In the genomic region with DNA sequence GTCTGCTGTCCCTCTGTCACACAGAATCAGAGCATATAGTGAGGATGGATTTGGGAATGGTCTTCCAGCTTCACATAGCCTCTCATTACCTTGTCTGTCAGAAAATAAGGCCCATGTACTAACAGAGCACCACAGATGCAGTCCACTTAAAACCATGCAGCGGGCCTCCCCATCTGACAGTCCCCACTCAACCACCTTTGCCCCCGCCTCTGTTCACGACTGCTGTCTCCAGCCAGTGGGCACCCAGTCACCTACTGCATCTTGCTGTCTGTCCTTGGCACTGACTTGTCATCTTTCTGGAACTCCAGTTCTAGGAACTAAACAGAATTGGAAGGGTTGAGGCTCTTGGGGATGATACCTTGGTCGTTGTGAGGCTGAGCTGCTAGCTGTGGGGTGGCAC, we compare ENCODE assay signal across 17 mouse cellular contexts. TPM values are rescaled to one million over a fixed set of nuclear protein-coding genes. Genes with fewer than 3 reads are reported as not detected.
DNase-seq lines count a peak whose midpoint lies in the region; ATAC-seq and TF ChIP-seq lines count a peak whose summit lies in the region.
"Had no signal": no experiment of that assay in that cellular context is flagged by ENCODE, and none has a peak within 500 bp of the region (broad histone marks: within the 10 kb centered on the region; RNA-seq: fewer than 3 reads in every experiment).

No protein-coding gene starts in this region.

- no peak for DNase-seq in midbrain, embryonic 10.5 days (ENCODE audit: low spot score)
- DNase-seq in midbrain, embryonic 11.5 days (ENCODE audit: low spot score, missing footprints) = no peak
- no peak for DNase-seq in adrenal gland, adult 2 months
- DNase-seq: adrenal gland, adult 8-10 months; adrenal gland, postnatal 14 days; cerebellum, adult 11-12 months; cerebellum, adult 2 months; cerebellum, adult 9-10 months; cerebellum, postnatal 10 days; cerebellum, postnatal 25 days had no signal

- no peak for ATAC-seq in hindbrain, embryonic 13.5 days (ENCODE audit: low FRiP score)
- no peak for ATAC-seq in hindbrain, embryonic 12.5 days (ENCODE audit: low FRiP score)
- ATAC-seq in midbrain, embryonic 11.5 days (ENCODE audit: low FRiP score) = no peak
- ATAC-seq: forebrain, embryonic 13.5 days; forebrain, embryonic 15.5 days had no signal

- H3K27ac ChIP-seq in hindbrain, embryonic 13.5 days = no peak overlapping the region
- no peak overlapping the region for H3K27ac ChIP-seq in hindbrain, embryonic 12.5 days
- H3K27ac ChIP-seq in midbrain, embryonic 10.5 days (replicated peaks) = no peak overlapping the region
- no peak overlapping the region for H3K27ac ChIP-seq in midbrain, embryonic 11.5 days (ENCODE audit: low read depth, low read length)
- H3K27ac ChIP-seq: embryonic facial prominence, embryonic 10.5 days; embryonic facial prominence, embryonic 12.5 days; forebrain, embryonic 13.5 days; forebrain, embryonic 15.5 days had no signal

- H3ac ChIP-seq in myocyte (ENCODE audit: control insufficient read depth, insufficient read length) = no peak overlapping the region

- H3K4me3 ChIP-seq in hindbrain, embryonic 13.5 days = no peak overlapping the region
- no peak overlapping the region for H3K4me3 ChIP-seq in hindbrain, embryonic 12.5 days
- H3K4me3 ChIP-seq in midbrain, embryonic 10.5 days = peak overlapping the region; percentile 7; the same call in 1 of the 2 replicates
- no peak overlapping the region for H3K4me3 ChIP-seq in midbrain, embryonic 11.5 days (ENCODE audit: low read depth, low read length)
- H3K4me3 ChIP-seq in myocyte = no peak overlapping the region
- H3K4me3 ChIP-seq: embryonic facial prominence, embryonic 10.5 days; embryonic facial prominence, embryonic 12.5 days; forebrain, embryonic 13.5 days; forebrain, embryonic 15.5 days had no signal

- H3K4me1 ChIP-seq in hindbrain, embryonic 13.5 days (replicated peaks) = peaks cover 55% of the 10 kb centered on the region
- peaks cover 35% of the 10 kb centered on the region for H3K4me1 ChIP-seq in hindbrain, embryonic 12.5 days
- peaks cover 30% of the 10 kb centered on the region for H3K4me1 ChIP-seq in midbrain, embryonic 10.5 days
- peaks cover 16% of the 10 kb centered on the region for H3K4me1 ChIP-seq in midbrain, embryonic 11.5 days (ENCODE audit: control insufficient read depth, insufficient read depth, low read length)

- H3K4me2 ChIP-seq in hindbrain, embryonic 13.5 days = no peak overlapping the region
- H3K4me2 ChIP-seq in hindbrain, embryonic 12.5 days (replicated peaks) = no peak overlapping the region
- H3K4me2 ChIP-seq in midbrain, embryonic 11.5 days = no peak overlapping the region
- H3K4me2 ChIP-seq in myocyte (ENCODE audit: low read depth) = peak overlapping the region; percentile 94
- H3K4me2 ChIP-seq: embryonic facial prominence, embryonic 12.5 days; forebrain, embryonic 15.5 days had no signal

- H3K27me3 ChIP-seq in hindbrain, embryonic 13.5 days = no peaks in the 10 kb centered on the region
- H3K27me3 ChIP-seq in hindbrain, embryonic 12.5 days = no peaks in the 10 kb centered on the region
- no peaks in the 10 kb centered on the region for H3K27me3 ChIP-seq in midbrain, embryonic 10.5 days (ENCODE audit: low read depth, poor library complexity, severe bottlenecking)
- no peaks in the 10 kb centered on the region for H3K27me3 ChIP-seq in midbrain, embryonic 11.5 days (ENCODE audit: control insufficient read depth, insufficient read depth, low read length)
- H3K27me3 ChIP-seq in myocyte (ENCODE audit: control insufficient read depth, insufficient read depth, insufficient read length) = no peaks in the 10 kb centered on the region
- H3K27me3 ChIP-seq: embryonic facial prominence, embryonic 12.5 days; forebrain, embryonic 13.5 days; forebrain, embryonic 15.5 days had no signal

- 98% methylated on average over 4 of the region's 4 CpGs for WGBS in hindbrain, embryonic 13.5 days
- WGBS in hindbrain, embryonic 12.5 days = 95% methylated on average over 4 of the region's 4 CpGs
- 95% methylated on average over 4 of the region's 4 CpGs for WGBS in midbrain, embryonic 10.5 days
- 94% methylated on average over 4 of the region's 4 CpGs for WGBS in midbrain, embryonic 11.5 days

- peaks cover 74% of the 10 kb centered on the region for H3K36me3 ChIP-seq in hindbrain, embryonic 13.5 days
- H3K36me3 ChIP-seq in hindbrain, embryonic 12.5 days = peaks cover 68% of the 10 kb centered on the region
- peaks cover 78% of the 10 kb centered on the region for H3K36me3 ChIP-seq in midbrain, embryonic 10.5 days
- H3K36me3 ChIP-seq in midbrain, embryonic 11.5 days (ENCODE audit: control insufficient read depth, insufficient read depth, low read length) = peaks cover 37% of the 10 kb centered on the region
- H3K36me3 ChIP-seq in myocyte (ENCODE audit: control insufficient read depth, insufficient read depth) = peaks cover 35% of the 10 kb centered on the region

- H3K9ac ChIP-seq in hindbrain, embryonic 13.5 days = peak overlapping the region; percentile 43; the same call in 1 of the 2 replicates
- no peak overlapping the region for H3K9ac ChIP-seq in hindbrain, embryonic 12.5 days
- no peak overlapping the region for H3K9ac ChIP-seq in midbrain, embryonic 11.5 days (ENCODE audit: low read length)
- H3K9ac ChIP-seq: embryonic facial prominence, embryonic 12.5 days; forebrain, embryonic 15.5 days had no signal

- H3K79me2 ChIP-seq in myocyte (ENCODE audit: control insufficient read depth, insufficient read depth) = peaks cover 86% of the 10 kb centered on the region

- no peaks in the 10 kb centered on the region for H3K9me3 ChIP-seq in hindbrain, embryonic 13.5 days
- H3K9me3 ChIP-seq in hindbrain, embryonic 12.5 days (replicated peaks) = no peaks in the 10 kb centered on the region
- H3K9me3 ChIP-seq in midbrain, embryonic 10.5 days (replicated peaks) = no peaks in the 10 kb centered on the region
- no peaks in the 10 kb centered on the region for H3K9me3 ChIP-seq in midbrain, embryonic 11.5 days (ENCODE audit: control insufficient read depth, low read length)
- H3K9me3 ChIP-seq: embryonic facial prominence, embryonic 10.5 days; embryonic facial prominence, embryonic 12.5 days; forebrain, embryonic 13.5 days; forebrain, embryonic 15.5 days had no signal

- no peak for TF ChIP-seq POLR2A in myocyte (IDR thresholded peaks at IDR 0.05; ENCODE audit: insufficient read length, low read depth)

TF ChIP-seq in myocyte, 11 proteins besides CTCF, POLR2A, EP300 and RAD21 (continues in another document):
- TF ChIP-seq MYOD1 (IDR thresholded peaks at IDR 0.05; ENCODE audit: control insufficient read depth in 1 of 3, insufficient read length in 2 of 3, low read depth in 2 of 3) (no peak), REST (IDR thresholded peaks at IDR 0.05; ENCODE audit: insufficient read depth, insufficient read length) (no peak), MAX (IDR thresholded peaks at IDR 0.05; ENCODE audit: low read depth) (no peak)

RNA-seq across cellular contexts. Expression of gene Safb, which starts 4.3 kb away (rescaled TPM):
- 105 and 113 TPM in 2 replicates for polyA plus RNA-seq in hindbrain, embryonic 13.5 days (2015; fragmentation: Nextera tagmentation; extraction: Ambion mirVana)
- polyA plus RNA-seq in hindbrain, embryonic 12.5 days (2016; fragmentation: Nextera tagmentation; extraction: Ambion mirVana) = 161 and 162 TPM in 2 replicates
- polyA plus RNA-seq in midbrain, embryonic 10.5 days (2016; fragmentation: Nextera tagmentation; extraction: Ambion mirVana) = 148 and 157 TPM in 2 replicates
- 110 and 113 TPM in 2 replicates for polyA plus RNA-seq in midbrain, embryonic 11.5 days (2014; fragmentation: Nextera tagmentation; extraction: Ambion mirVana)
- polyA plus RNA-seq in myocyte (2012; fragmentation: generic; extraction: Trizol) = 58.9 TPM
- total RNA-seq in adrenal gland, adult 2 months (2021) = 100 to 1,000 TPM in 1 of 2 experiments, 10 to 100 TPM in 1; 87.4 to 126 TPM
- polyA plus RNA-seq in adrenal gland, adult 2 months (2012; rRNA removed) = 77.8 and 121 TPM in 2 replicates

RNA-seq across cellular contexts. Expression of gene Safb2, which starts 4.5 kb away (rescaled TPM):
- 76.1 and 76.2 TPM in 2 replicates for polyA plus RNA-seq in hindbrain, embryonic 13.5 days (2015; fragmentation: Nextera tagmentation; extraction: Ambion mirVana)
- polyA plus RNA-seq in hindbrain, embryonic 12.5 days (2016; fragmentation: Nextera tagmentation; extraction: Ambion mirVana) = 93.5 and 105 TPM in 2 replicates
- polyA plus RNA-seq in midbrain, embryonic 10.5 days (2016; fragmentation: Nextera tagmentation; extraction: Ambion mirVana) = 80.9 and 85.6 TPM in 2 replicates
- polyA plus RNA-seq in midbrain, embryonic 11.5 days (2014; fragmentation: Nextera tagmentation; extraction: Ambion mirVana) = 45.8 and 46.5 TPM in 2 replicates
- polyA plus RNA-seq in myocyte (2012; fragmentation: generic; extraction: Trizol) = 35.3 TPM
- 100 to 1,000 TPM in 1 of 2 experiments, 10 to 100 TPM in 1; 82.8 to 119 TPM for total RNA-seq in adrenal gland, adult 2 months (2021)
- 65.4 and 89.2 TPM in 2 replicates for polyA plus RNA-seq in adrenal gland, adult 2 months (2012; rRNA removed)

RNA-seq across cellular contexts. Expression of gene 2410015M20Rik, which starts 20.6 kb away (rescaled TPM):
- 204 and 212 TPM in 2 replicates for polyA plus RNA-seq in hindbrain, embryonic 13.5 days (2015; fragmentation: Nextera tagmentation; extraction: Ambion mirVana)
- polyA plus RNA-seq in hindbrain, embryonic 12.5 days (2016; fragmentation: Nextera tagmentation; extraction: Ambion mirVana) = 184 and 193 TPM in 2 replicates
- polyA plus RNA-seq in midbrain, embryonic 10.5 days (2016; fragmentation: Nextera tagmentation; extraction: Ambion mirVana) = 197 and 202 TPM in 2 replicates
- 182 and 195 TPM in 2 replicates for polyA plus RNA-seq in midbrain, embryonic 11.5 days (2014; fragmentation: Nextera tagmentation; extraction: Ambion mirVana)
- 587 TPM for polyA plus RNA-seq in myocyte (2012; fragmentation: generic; extraction: Trizol)
- total RNA-seq in adrenal gland, adult 2 months (2021) = 100 to 1,000 TPM; 317 to 361 TPM
- polyA plus RNA-seq in adrenal gland, adult 2 months (2012; rRNA removed) = 98.0 and 117 TPM in 2 replicates

RNA-seq across cellular contexts. Expression of gene Rpl36, which starts 24.3 kb away (rescaled TPM):
- polyA plus RNA-seq in hindbrain, embryonic 13.5 days (2015; fragmentation: Nextera tagmentation; extraction: Ambion mirVana) = 1,179 and 1,235 TPM in 2 replicates
- 1,045 and 1,230 TPM in 2 replicates for polyA plus RNA-seq in hindbrain, embryonic 12.5 days (2016; fragmentation: Nextera tagmentation; extraction: Ambion mirVana)
- polyA plus RNA-seq in midbrain, embryonic 10.5 days (2016; fragmentation: Nextera tagmentation; extraction: Ambion mirVana) = 1,286 and 1,494 TPM in 2 replicates
- polyA plus RNA-seq in midbrain, embryonic 11.5 days (2014; fragmentation: Nextera tagmentation; extraction: Ambion mirVana) = 1,209 and 1,332 TPM in 2 replicates
- polyA plus RNA-seq in myocyte (2012; fragmentation: generic; extraction: Trizol) = 3,746 TPM
- total RNA-seq in adrenal gland, adult 2 months (2021) = 100 to 1,000 TPM; 720 to 828 TPM
- 1,273 and 1,721 TPM in 2 replicates for polyA plus RNA-seq in adrenal gland, adult 2 months (2012; rRNA removed)

RNA-seq across cellular contexts. Expression of gene Gm20219, which starts 34.7 kb away (rescaled TPM):
- polyA plus RNA-seq in hindbrain, embryonic 13.5 days (2015; fragmentation: Nextera tagmentation; extraction: Ambion mirVana) = 1.2 and 1.8 TPM in 2 replicates
- polyA plus RNA-seq in hindbrain, embryonic 12.5 days (2016; fragmentation: Nextera tagmentation; extraction: Ambion mirVana) = 1.8 and 2.0 TPM in 2 replicates
- polyA plus RNA-seq in midbrain, embryonic 10.5 days (2016; fragmentation: Nextera tagmentation; extraction: Ambion mirVana) = 0.80 and 0.89 TPM in 2 replicates
- 0.45 and 0.58 TPM in 2 replicates for polyA plus RNA-seq in midbrain, embryonic 11.5 days (2014; fragmentation: Nextera tagmentation; extraction: Ambion mirVana)
- 0.28 TPM for polyA plus RNA-seq in myocyte (2012; fragmentation: generic; extraction: Trizol)
- under 1 TPM; 0.31 to 0.98 TPM for total RNA-seq in adrenal gland, adult 2 months (2021)
- 2.6 and 3.0 TPM in 2 replicates for polyA plus RNA-seq in adrenal gland, adult 2 months (2012; rRNA removed)
